Mouse (Mus musculus): ENCODE data around the gene Atf7ip. TPM values are rescaled to one million over a fixed set of nuclear protein-coding genes. Genes with fewer than 3 reads are reported as not detected.
A peak's percentile ranks its signal among the peaks of the same experiment; 100 is the strongest.

Atf7ip gene
- total and polyA plus RNA-seq, 3 experiments, result 4.2 to 35.4 (median 29.7) TPM

DNA sequence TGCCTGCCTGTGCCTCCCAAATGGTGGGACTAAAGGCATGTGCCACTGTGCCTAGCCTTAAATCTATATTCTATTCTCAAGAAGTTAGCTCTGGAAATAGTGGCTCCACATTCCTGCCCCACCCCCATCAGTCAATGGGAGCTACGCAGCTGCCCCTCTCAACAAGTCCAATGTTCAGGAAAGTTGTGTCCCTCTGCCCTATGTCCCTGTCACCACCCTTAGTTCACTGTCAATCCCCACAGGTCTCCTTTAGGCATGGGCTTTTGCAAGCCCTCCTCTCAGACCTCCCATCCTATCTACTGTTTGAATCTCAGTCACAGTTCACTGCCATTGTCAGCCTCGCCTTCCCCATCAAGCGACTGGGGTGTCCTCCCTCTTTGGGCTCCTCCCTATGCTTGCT, 127.2 kb downstream of the Atf7ip start:
- H3K27me3 ChIP-seq (replicated peaks), result no peaks in the 10 kb centered on the region
- H3K9me3 ChIP-seq (replicated peaks; ENCODE audit: low read length), result peaks cover 5% of the 10 kb centered on the region
- no peaks in the 10 kb centered on the region for H3K4me1 ChIP-seq (ENCODE audit: control insufficient read depth in 1 of 2, insufficient read depth in 2 of 2)
- in situ Hi-C loops (cut with MboI; ENCODE audit: low pct_ligation_motif_present, low pct_unique_long_range_greater_than_20kb, low sequenced_read_pairs), result no loop called here
- no peak overlapping the region for H3K27ac ChIP-seq (ENCODE audit: insufficient read depth, low read depth)
- TF ChIP-seq USF1 (IDR thresholded peaks at IDR 0.05; ENCODE audit: low read depth, low read length), result no peak
- no peak for TF ChIP-seq MYC (IDR thresholded peaks at IDR 0.05; ENCODE audit: low read depth, low read length)
- TF ChIP-seq ZKSCAN1 (IDR thresholded peaks at IDR 0.05; ENCODE audit: borderline replicate concordance, low read depth, low read length), result no peak
- TF ChIP-seq SMC3 (IDR thresholded peaks at IDR 0.05; ENCODE audit: low read depth, low read length), result no peak
- TF ChIP-seq POLR2AphosphoS2 (IDR thresholded peaks at IDR 0.05; ENCODE audit: low read depth, low read length), result no peak
- H3K79me2 ChIP-seq (replicated peaks; ENCODE audit: control insufficient read depth, extremely low read depth, insufficient read depth, poor library complexity, severe bottlenecking), result no peaks in the 10 kb centered on the region
- no peak overlapping the region for H3K9ac ChIP-seq (ENCODE audit: insufficient read depth, low read depth)
- no peak overlapping the region for H3K4me3 ChIP-seq (replicated peaks in 1 of 3; ENCODE audit: low read depth in 2 of 3, low read length in 2 of 3, poor library complexity in 1 of 3)
- dilution Hi-C loops (cut with MboI; ENCODE audit: extremely low pct_ligation_motif_present, extremely low pct_unique_long_range_greater_than_20kb, low sequenced_read_pairs), result no loop called here
- no peak overlapping the region for H3K4me2 ChIP-seq (ENCODE audit: insufficient read depth, low read depth, poor library complexity, severe bottlenecking)
- H3K36me3 ChIP-seq (replicated peaks in 1 of 2; ENCODE audit: control insufficient read depth in 1 of 2, insufficient read depth in 1 of 2, low read length in 1 of 2), result no peaks in the 10 kb centered on the region
- DNase-seq (ENCODE audit: extremely low read depth), result no peak

DNA sequence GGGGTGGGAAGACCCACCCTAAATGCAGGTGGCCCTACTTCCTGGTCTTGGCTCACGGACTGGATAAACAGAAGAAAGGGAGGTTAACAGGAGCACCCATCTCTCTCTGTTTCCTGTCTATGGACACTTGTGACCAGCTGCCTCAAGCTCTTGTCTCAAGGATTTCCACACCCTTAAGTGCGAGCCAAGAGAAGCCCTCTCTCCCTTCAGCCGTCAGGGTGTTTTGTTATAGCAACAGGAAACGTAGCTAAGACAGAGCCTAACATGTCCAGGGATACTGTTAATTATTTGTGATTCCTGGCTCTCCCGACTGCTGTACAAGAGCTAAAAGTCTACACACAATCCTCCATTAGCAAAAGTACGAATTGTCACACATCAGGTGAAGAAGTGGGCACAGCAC, 127.8 kb downstream of the Atf7ip start:
- Histone ChIP-seq H3K4me1 (ENCODE audit: control insufficient read depth in 1 of 2, insufficient read depth in 2 of 2) (no peaks in the 10 kb centered on the region), H3K27me3 (replicated peaks) (no peaks in the 10 kb centered on the region), H3K27ac (ENCODE audit: insufficient read depth, low read depth) (no peak overlapping the region), H3K4me3 (replicated peaks in 1 of 3; ENCODE audit: low read depth in 2 of 3, low read length in 2 of 3, poor library complexity in 1 of 3) (no peak overlapping the region), H3K79me2 (replicated peaks; ENCODE audit: control insufficient read depth, extremely low read depth, insufficient read depth, poor library complexity, severe bottlenecking) (no peaks in the 10 kb centered on the region), H3K4me2 (ENCODE audit: insufficient read depth, low read depth, poor library complexity, severe bottlenecking) (no peak overlapping the region), H3K9ac (ENCODE audit: insufficient read depth, low read depth) (no peak overlapping the region), H3K36me3 (replicated peaks in 1 of 2; ENCODE audit: control insufficient read depth in 1 of 2, insufficient read depth in 1 of 2, low read length in 1 of 2) (no peaks in the 10 kb centered on the region), H3K9me3 (replicated peaks; ENCODE audit: low read length) (peaks cover 5% of the 10 kb centered on the region)
- dilution Hi-C loops (cut with MboI; ENCODE audit: extremely low pct_ligation_motif_present, extremely low pct_unique_long_range_greater_than_20kb, low sequenced_read_pairs), result no loop called here
- DNase-seq (ENCODE audit: extremely low read depth), result no peak
- in situ Hi-C loops (cut with MboI; ENCODE audit: low pct_ligation_motif_present, low pct_unique_long_range_greater_than_20kb, low sequenced_read_pairs), result no loop called here
- TF ChIP-seq ZKSCAN1 (IDR thresholded peaks at IDR 0.05; ENCODE audit: borderline replicate concordance, low read depth, low read length), result no peak
- TF ChIP-seq TBP (conservative IDR thresholded peaks at IDR 0.05; ENCODE audit: low read depth, low read length), result no peak
- TF ChIP-seq MAFK (IDR thresholded peaks at IDR 0.05; ENCODE audit: insufficient replicate concordance, low read length), result no peak
- no peak for TF ChIP-seq ELF1 (IDR thresholded peaks at IDR 0.05; ENCODE audit: low read depth, low read length)
- TF ChIP-seq CHD2 (IDR thresholded peaks at IDR 0.05; ENCODE audit: low read length), result no peak
- no peak for TF ChIP-seq PAX5 (IDR thresholded peaks at IDR 0.05; ENCODE audit: low read length)
- TF ChIP-seq MYC (IDR thresholded peaks at IDR 0.05; ENCODE audit: low read depth, low read length), result no peak

DNA sequence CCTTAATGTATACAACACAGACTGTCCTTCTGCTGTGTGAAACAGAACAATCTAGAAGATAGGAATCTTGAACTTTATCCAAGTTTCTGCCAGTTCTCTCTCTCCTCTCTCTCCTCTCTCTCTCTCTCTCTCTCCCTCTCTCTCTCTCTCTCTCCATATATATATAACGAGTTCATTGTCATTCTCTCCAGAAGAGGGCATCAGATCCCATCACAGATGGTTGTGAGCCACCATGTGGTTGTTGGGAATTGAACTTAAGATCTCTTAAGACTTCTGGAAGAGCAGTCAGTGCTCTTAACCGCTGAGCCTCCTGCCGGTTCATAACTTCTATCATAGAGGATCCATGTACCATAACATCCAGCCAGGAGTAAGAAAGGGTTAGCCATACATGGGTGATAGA, 129.0 kb downstream of the Atf7ip start:
- H3K9me3 ChIP-seq (replicated peaks; ENCODE audit: low read length), result peaks cover 5% of the 10 kb centered on the region
- TF ChIP-seq RAD21 (IDR thresholded peaks at IDR 0.05; ENCODE audit: low read depth, low read length) (peak; percentile 24), CTCF (conservative IDR thresholded peaks at IDR 0.05 in 1 of 2, IDR thresholded peaks at IDR 0.05 in 1 of 2; ENCODE audit: low read depth in 2 of 2, low read length in 2 of 2) (peak in 1 of 2 experiments; percentile 65; a peak in 2 of 4 replicates), SMC3 (IDR thresholded peaks at IDR 0.05; ENCODE audit: low read depth, low read length) (peak; percentile 51), JUND (conservative IDR thresholded peaks at IDR 0.05; ENCODE audit: low read depth, low read length) (0 out of 2 replicates have a peak, but pooled peaks have one; percentile 33), MAZ (IDR thresholded peaks at IDR 0.05; ENCODE audit: low read depth, low read length) (no peak), CHD1 (IDR thresholded peaks at IDR 0.05; ENCODE audit: low read depth, low read length) (no peak), CHD2 (IDR thresholded peaks at IDR 0.05; ENCODE audit: low read length) (no peak)
- dilution Hi-C loops (cut with MboI; ENCODE audit: extremely low pct_ligation_motif_present, extremely low pct_unique_long_range_greater_than_20kb, low sequenced_read_pairs), result no loop called here

More for the DNA sequence above, 129.0 kb downstream of the Atf7ip start:
- H3K79me2 ChIP-seq (replicated peaks; ENCODE audit: control insufficient read depth, extremely low read depth, insufficient read depth, poor library complexity, severe bottlenecking), result no peaks in the 10 kb centered on the region
- H3K9ac ChIP-seq (ENCODE audit: insufficient read depth, low read depth), result no peak overlapping the region
- no peak overlapping the region for H3K27ac ChIP-seq (ENCODE audit: insufficient read depth, low read depth)
- no peaks in the 10 kb centered on the region for H3K27me3 ChIP-seq (replicated peaks)
- H3K36me3 ChIP-seq (replicated peaks in 1 of 2; ENCODE audit: control insufficient read depth in 1 of 2, insufficient read depth in 1 of 2, low read length in 1 of 2), result no peaks in the 10 kb centered on the region
- no peak overlapping the region for H3K4me3 ChIP-seq (replicated peaks in 1 of 3; ENCODE audit: low read depth in 2 of 3, low read length in 2 of 3, poor library complexity in 1 of 3)
- no peak overlapping the region for H3K4me2 ChIP-seq (ENCODE audit: insufficient read depth, low read depth, poor library complexity, severe bottlenecking)
- in situ Hi-C loops (cut with MboI; ENCODE audit: low pct_ligation_motif_present, low pct_unique_long_range_greater_than_20kb, low sequenced_read_pairs), result no loop called here
- H3K4me1 ChIP-seq (ENCODE audit: control insufficient read depth in 1 of 2, insufficient read depth in 2 of 2), result no peaks in the 10 kb centered on the region
- no peak for DNase-seq (ENCODE audit: extremely low read depth)
